Mouse (Mus musculus) bone marrow macrophage, adult 2 months (primary cell): ENCODE measurements at regions not wholly inside any gene's neighbourhood (a gene's known extent, or its start where the extent isn't known, plus 50 kb on each side); places are given as distances from the start of the nearest gene placed in this dataset.

ENCODE experiments used
- CTCF ChIP-seq: IDR thresholded peaks from 2 replicates; pipeline ENCODE4 v1.5.1; 2012; ENCODE audit warnings: low read depth, mild to moderate bottlenecking, low read length, moderate library complexity
- POLR2A ChIP-seq: IDR thresholded peaks from 2 replicates; pipeline ENCODE4 v1.6.1; 2012; ENCODE audit warnings: mild to moderate bottlenecking, low read depth, low read length, borderline replicate concordance

DNA sequence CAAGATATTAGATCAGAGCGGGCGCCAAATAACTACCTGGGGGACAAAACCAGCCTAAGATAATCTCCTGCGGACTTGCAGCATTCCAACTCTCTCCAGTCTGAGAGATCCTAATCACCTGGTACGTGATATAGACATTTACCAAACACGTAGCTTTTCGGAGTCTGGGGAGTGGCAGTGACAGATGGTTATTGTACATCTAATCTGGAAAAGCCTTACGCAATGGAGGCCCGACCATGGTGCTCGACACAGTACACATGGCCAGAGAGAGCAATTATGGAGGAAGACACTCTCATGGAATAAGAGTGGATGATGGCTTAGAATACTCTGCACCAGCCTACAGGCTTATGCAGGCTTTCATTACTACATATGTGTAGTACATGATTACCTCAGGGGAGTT lies 315.6 kb upstream of the Hs6st1 start:
- TF ChIP-seq POLR2A (no peak), CTCF (no peak)
